Mouse (Mus musculus): ENCODE data around the gene Zfp78. TPM values are rescaled to one million over a fixed set of nuclear protein-coding genes. Genes with fewer than 3 reads are reported as not detected.

Gene Zfp78
- total RNA-seq, 2 experiments from 2014 or later: 0.84 to 0.92 TPM

- no peak for DNase-seq
Measured at GRCm38 (mm10) chr7:6388971-6389370, 25.9 kb downstream of the Zfp78 start.

DNA sequence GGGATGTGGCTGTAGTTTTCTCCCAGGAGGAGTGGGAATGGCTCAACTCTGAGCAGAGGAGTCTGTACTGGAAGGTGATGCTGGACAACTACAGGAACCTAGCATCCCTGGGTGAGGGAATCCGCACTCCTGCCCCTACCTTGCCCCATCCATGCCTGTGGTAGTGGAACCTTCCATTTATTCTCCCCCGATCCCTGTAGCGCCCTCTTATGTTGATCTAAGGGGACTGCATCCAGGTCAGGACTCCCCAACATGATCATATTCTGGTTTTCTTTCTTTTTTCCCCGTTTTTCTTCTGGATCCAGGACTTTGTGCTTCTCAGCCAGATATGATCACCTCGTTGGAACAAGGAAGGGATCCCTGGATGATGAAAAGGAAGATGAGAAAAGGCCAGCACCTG is 26.4 kb downstream of the Zfp78 start:
- DNase-seq: no peak

DNA sequence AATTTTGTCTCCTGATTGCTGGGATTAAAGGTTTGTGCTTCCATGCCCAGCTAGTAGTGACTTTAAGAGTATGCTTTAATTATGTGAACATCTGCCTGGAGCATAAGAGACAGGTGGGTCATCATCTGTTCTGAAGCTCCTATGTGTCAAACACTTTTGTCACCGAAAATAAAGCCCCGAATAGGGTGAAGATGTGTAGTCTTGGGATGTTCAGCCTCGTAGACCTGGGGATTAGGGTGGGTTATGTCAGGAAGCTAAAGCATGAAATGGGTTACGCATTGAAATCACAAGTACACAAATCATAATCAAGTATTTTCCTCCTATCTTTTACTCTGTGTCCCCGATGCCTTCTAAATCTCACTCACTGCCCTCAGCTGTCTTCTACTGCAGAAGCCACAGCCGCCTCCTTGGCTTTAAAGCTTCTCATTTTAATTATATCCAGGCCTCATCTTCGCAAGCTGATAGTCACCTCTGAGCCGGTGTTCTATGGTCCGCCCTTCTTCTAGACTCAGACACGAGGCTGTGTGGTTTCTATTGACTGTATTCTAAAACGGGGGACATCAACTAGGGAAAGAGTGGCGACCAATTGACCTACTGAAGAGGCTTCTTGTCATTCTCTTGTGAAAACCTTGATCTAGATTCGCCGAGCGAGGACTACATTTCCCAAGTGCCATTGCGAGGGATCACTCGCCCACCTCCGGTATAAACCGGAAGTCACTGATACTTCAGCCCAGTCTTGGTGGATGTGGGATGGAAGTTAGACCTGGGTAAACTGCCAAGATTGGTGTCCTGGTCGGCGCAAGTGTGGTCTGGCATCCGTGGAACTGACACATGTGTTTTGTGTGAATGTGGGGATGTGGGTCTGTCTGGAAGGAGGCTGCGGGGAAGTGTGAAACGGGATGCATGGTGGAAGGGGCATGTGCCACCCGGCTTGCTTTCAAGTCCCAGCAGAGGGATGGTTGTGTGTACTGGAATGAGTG is 35.2 kb downstream of the Zfp78 start, which contains the start of gene Smim17:
Gene Smim17, plus strand, starts transcription at position 720 of the 980 bp plus-strand sequence.
- DNase-seq: peak; percentile 30

GRCm38 (mm10) chr7:6410043-6410442 is 47.0 kb downstream of the Zfp78 start, which contains the start of gene Gm20715:
TSS of gene Gm20715 (plus strand) at chr7:6410277.
- peak; percentile 96 for DNase-seq

DNA sequence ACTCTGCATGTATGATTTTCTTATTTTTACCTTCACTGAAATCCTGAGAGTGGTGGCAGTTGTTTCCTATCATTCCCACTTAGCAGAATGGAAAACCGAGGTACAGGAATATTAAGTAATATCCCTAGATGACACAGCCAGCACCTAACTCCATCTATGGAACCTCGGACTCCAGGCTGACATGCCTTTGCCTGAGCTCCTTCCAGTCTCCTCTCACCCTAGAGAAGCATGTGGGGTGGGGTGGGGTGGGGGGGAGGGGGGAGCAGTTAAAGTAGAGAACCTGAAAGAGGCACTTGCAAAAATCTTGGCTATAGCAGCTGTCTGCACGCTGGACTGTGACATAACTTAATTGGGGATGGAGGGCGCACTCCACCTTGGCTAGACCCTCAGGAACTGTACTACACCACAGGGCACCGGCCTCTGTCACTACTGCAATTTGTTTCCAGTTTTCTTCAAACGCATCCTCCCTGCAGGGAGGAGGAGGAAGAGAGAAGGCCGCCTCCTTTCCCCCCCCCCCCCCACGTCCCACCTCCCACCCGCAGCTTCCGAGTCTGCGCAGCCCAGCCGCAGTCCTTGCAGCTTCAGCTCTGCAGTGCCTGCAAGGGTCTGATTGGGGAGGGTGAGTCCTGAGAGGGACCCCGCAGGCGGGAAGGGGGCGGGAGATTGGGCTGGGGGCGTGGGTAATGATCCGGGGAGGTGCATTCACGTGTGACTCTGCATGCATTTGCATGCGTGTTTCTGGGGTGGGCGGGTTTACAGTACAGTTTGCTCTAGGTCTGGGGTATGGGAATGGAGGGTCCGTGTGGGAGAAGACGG is 51.8 kb downstream of the Zfp78 start:
- DNase-seq: no peak

DNA sequence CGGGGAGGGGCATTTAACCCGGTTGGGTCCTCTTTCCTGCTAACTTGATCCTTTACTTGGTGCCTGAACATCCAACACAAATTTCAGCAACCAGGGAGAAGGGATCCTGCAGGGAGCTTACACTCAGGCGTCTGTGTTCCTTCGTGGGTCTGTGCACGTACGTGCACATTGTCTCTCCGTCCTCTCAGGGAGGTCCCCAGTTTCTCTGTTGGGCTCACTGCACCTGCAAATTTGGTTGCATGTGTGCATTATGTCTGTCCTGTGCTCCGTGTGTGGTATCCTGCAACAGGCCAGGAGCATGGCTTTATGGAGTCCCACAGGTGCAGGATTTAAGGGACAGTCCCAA is 52.3 kb downstream of the Zfp78 start:
- no peak for DNase-seq

DNA sequence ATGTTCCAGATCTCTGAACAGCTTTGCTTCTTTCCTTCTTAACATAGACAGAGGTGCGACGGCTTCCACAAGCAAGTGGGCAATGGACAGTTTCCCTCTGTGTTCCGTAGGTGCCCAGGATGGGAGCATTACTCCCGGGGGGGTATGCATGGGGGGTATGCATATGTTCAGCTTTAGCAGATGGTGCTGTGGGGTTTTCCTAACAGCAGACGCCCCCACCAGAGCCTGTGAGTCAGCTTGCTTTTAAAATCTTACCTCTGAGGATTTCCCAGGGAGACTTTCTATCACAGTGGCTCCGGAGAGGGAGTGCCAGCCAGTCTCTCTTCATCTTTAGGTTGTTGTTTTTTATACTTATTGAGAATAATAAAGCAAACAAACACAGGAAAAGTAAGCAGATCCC is 56.8 kb downstream of the Zfp78 start:
- no peak for DNase-seq

- no peak for DNase-seq
Measured at GRCm38 (mm10) chr7:6429381-6429780, 66.3 kb downstream of the Zfp78 start.

GRCm38 (mm10) chr7:6430342-6430741 is 67.3 kb downstream of the Zfp78 start:
- DNase-seq: peak; percentile 13

Other genes with a start within 250 kb of the Zfp78 start
- 10 to 100 TPM; 40.4 to 41.1 TPM for gene Zfp787, start 207.3 kb upstream of the Zfp78 start, total RNA-seq (2021)
- gene Zfp444, start 191.1 kb upstream of the Zfp78 start, total RNA-seq (2021): 1 to 10 TPM; 7.4 to 8.1 TPM
- gene Galp, start 166.2 kb upstream of the Zfp78 start, total RNA-seq (2021): not detected
- gene Zscan5b, start 141.0 kb upstream of the Zfp78 start, total RNA-seq (2021): not detected
- gene Epp13, start 110.6 kb upstream of the Zfp78 start, total RNA-seq (2021): not detected
- gene Zfp667, start 76.7 kb upstream of the Zfp78 start, total RNA-seq (2021): 1 to 10 TPM; 3.0 to 3.6 TPM
- gene Zfp583, start 32.0 kb upstream of the Zfp78 start, total RNA-seq (2021): 1 to 10 TPM in 1 of 2 experiments, under 1 TPM in 1; 0.47 to 1.0 TPM
- gene Gm3854, start 19.5 kb upstream of the Zfp78 start, total RNA-seq (2021): under 1 TPM; 0.12 to 0.14 TPM
- gene Zfp28, start 20.0 kb downstream of the Zfp78 start, total RNA-seq (2021): 1 to 10 TPM; 3.7 to 3.9 TPM
- under 1 TPM in 1 of 2 experiments, not detected in 1; 0.77 TPM for gene Smim17, start 35.4 kb downstream of the Zfp78 start, total RNA-seq (2021)
- not detected for gene Gm20715, start 47.0 kb downstream of the Zfp78 start, total RNA-seq (2021)
- not detected for gene Olfr1344, start 75.4 kb downstream of the Zfp78 start, total RNA-seq (2021)
- gene Olfr1336, start 92.9 kb downstream of the Zfp78 start, total RNA-seq (2021): not detected
- not detected for gene Olfr1346, start 103.8 kb downstream of the Zfp78 start, total RNA-seq (2021)
- gene Olfr5, start 123.7 kb downstream of the Zfp78 start, total RNA-seq (2021): not detected
- gene Olfr1347, start 136.5 kb downstream of the Zfp78 start, total RNA-seq (2021): not detected
- gene Olfr1348, start 145.5 kb downstream of the Zfp78 start, total RNA-seq (2021): not detected
- gene Olfr1349, start 159.7 kb downstream of the Zfp78 start, total RNA-seq (2021): not detected
- gene Olfr1350, start 201.6 kb downstream of the Zfp78 start, total RNA-seq (2021): not detected